Mouse (Mus musculus) naive thymus-derived CD4-positive, alpha-beta T cell, adult 5 months (primary cell): ENCODE data around the gene Pck1. TPM values are rescaled to one million over a fixed set of nuclear protein-coding genes. Genes with fewer than 3 reads are reported as not detected.

Experiments used
- polyA plus RNA-seq: library from polyadenylated mRNA; unstranded; fragments of 100-300 nt; shearing (Covaris generic); gene quantifications from one replicate; pipeline ENCODE4 v1.2.1, GENCODE M21; 2017

The Pck1 gene
- not detected for polyA plus RNA-seq

GRCm38 (mm10) chr2:173152436-173153151 lies at the start of gene Pck1:
Pck1 (plus strand) TSS chr2:173153048.

GRCm38 (mm10) chr2:173119023-173119944 lies 33.6 kb upstream of the Pck1 start, which contains the start of gene Ctcfl:
Ctcfl (minus strand) TSS chr2:173119525.

Other genes starting within 250 kb of the Pck1 start
- 0.98 TPM for gene Bmp7, start 212.7 kb upstream of the Pck1 start, polyA plus RNA-seq
- 2.4 TPM for gene Spo11, start 175.3 kb upstream of the Pck1 start, polyA plus RNA-seq
- 109 TPM for gene Rae1, start 152.9 kb upstream of the Pck1 start, polyA plus RNA-seq
- gene Rbm38, start 132.6 kb upstream of the Pck1 start, polyA plus RNA-seq = 33.0 TPM
- gene Ctcfl, start 33.5 kb upstream of the Pck1 start, polyA plus RNA-seq = not detected
- gene Zbp1, start 65.9 kb downstream of the Pck1 start, polyA plus RNA-seq = 71.7 TPM
- gene Pmepa1, start 123.5 kb downstream of the Pck1 start, polyA plus RNA-seq = 63.2 TPM